Mouse (Mus musculus): ENCODE measurements around the gene Olfr718-ps1.

Olfr718-ps1 gene

DNA sequence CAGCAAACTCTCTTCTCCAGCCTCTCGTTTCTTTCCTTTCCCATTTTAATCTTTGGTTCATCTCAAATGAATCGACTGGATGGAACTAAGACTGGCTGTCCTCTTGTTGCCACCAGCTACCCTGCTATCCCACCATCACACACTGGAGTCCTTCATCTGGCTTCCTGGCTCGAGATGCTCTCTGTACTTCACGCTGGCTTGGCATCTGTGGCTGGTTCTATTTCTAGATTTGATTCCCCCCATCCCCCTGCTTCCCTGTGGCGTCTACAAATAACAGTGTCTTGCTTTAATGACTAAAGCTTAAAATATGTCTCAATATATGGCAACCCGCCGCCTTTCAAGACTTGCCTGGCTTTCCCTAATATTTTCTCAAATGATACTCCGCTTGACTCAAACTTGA lies 19.5 kb downstream of the Olfr718-ps1 start:
- no peak for DNase-seq (ENCODE audit: low spot score)

DNA sequence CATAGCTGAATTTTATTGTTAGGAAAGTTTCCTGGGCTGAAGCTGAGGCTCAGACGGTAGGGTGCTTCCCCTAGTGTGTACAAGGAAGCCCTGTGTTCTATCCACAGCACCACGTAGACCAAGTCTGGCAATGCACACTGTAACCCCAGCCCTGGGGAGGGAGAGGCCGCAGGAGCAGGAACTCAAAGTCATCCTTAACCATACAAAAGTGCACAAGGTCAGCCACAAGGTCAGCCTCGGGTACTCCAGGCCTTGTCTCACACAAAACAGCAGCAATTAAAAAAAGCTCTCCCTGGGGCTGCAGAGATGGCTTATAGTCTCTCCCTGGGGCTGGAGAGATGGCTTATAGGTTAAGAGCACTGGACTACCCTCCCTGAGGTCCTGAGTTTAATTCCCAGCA lies 20.5 kb downstream of the Olfr718-ps1 start:
- DNase-seq (ENCODE audit: low spot score): no peak

DNA sequence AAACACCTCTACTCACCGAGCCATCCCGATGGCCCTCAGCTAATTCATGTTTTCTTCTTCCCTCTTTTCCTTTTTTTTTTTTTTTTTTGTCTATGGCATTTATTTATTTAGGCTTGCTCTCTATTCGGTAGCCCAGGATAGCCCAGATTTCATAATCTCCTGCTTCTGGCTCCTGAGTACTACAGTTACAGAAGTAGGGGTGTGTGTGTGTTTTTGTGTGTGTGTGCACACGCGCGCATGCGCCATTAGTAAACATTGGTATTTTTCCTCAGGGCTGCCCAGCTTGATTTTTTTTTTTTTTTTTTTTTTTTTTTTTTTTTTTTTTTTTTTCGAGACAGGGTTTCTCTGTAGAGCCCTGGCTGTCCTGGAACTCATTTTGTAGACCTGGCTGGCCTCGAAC lies 21.3 kb downstream of the Olfr718-ps1 start:
- DNase-seq (ENCODE audit: low spot score): no peak

DNA sequence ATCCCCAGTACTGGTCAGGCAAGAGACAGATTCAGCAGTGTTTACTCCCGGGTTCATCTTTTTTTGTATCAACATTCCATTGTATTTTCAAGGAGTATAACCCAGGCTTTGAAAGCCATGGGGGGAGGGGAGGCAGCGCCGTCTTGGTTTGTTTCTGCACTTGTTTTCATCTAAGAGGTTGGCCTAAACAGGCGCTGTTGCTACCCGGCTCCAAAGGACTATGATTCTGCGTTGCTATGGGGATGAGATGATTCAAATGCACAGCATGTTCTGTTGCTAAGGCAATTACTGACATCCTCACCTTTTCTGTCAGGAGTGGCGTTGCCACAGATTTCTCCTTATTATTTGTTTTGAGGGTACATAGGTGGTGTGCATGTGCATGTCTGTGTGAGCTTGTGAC lies 21.8 kb downstream of the Olfr718-ps1 start:
- DNase-seq (ENCODE audit: low spot score): no peak

DNA sequence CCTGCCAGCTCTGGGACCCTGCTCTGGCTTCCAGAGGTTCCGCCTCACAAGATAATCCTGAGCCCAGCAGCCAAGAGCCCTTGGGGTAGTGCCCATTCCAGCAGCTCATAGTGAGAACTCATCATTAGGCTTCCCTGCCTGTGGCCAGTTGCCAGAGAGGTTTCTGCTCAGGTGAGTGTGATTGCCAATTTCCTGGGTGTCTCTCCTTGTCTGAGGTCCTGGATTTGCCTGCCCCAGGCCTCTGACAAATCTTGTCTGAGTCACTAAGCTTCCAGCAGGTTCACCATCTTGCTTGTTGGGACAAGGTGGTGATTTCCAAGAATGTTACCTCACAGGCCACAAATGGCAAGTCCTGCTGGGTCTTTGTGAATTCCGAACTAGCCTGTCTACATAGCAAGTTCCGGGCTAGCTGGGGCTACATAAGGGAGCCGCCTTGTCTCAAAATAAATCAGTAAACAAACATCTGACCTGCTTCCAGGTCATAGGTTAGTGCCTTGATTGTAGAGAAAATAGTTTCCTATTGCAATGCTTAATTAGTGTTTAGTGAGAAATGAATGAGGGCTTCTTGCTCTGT lies 22.5 kb downstream of the Olfr718-ps1 start:
- DNase-seq (ENCODE audit: low spot score): no peak

DNA sequence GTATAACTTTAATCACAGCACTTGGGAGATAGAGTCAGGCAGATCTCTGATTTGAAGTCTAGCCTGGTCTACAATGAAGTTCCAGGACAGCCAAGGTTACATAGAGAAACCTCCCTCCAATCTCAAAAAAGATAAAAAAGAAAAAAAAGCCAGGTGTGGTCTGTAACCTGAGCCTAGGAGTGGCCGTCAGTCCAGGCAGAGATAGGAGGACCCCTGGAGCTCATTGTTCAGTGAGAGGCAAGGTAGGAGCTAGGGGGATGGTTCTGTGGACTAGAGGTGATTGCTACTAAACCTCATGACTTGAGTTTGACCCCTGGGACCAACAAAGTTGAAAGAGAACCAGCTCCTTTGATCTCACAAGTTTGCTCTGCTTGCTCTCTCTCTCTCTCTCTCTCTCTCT lies 24.7 kb downstream of the Olfr718-ps1 start:
- DNase-seq (ENCODE audit: low spot score): no peak

DNA sequence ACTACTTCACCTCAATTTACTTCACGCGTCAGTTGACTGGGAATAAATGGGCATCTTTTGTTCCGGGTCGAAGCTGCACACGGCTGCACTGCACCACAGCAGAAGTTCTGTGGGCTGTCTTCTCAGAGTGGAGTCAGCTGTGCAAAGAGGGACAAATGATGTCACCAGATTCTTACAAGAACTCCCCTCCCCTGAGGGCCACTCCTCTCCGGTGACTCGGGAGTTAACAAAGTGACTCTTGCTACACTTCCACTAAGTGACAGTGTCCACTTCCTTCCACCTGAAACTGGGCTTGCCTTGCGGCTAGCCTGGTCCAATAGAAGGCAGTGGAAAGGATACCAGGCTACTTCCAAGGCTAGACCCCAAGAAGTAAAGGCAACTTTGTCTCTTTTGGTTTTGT lies 25.3 kb downstream of the Olfr718-ps1 start:
- no peak for DNase-seq (ENCODE audit: low spot score)

DNA sequence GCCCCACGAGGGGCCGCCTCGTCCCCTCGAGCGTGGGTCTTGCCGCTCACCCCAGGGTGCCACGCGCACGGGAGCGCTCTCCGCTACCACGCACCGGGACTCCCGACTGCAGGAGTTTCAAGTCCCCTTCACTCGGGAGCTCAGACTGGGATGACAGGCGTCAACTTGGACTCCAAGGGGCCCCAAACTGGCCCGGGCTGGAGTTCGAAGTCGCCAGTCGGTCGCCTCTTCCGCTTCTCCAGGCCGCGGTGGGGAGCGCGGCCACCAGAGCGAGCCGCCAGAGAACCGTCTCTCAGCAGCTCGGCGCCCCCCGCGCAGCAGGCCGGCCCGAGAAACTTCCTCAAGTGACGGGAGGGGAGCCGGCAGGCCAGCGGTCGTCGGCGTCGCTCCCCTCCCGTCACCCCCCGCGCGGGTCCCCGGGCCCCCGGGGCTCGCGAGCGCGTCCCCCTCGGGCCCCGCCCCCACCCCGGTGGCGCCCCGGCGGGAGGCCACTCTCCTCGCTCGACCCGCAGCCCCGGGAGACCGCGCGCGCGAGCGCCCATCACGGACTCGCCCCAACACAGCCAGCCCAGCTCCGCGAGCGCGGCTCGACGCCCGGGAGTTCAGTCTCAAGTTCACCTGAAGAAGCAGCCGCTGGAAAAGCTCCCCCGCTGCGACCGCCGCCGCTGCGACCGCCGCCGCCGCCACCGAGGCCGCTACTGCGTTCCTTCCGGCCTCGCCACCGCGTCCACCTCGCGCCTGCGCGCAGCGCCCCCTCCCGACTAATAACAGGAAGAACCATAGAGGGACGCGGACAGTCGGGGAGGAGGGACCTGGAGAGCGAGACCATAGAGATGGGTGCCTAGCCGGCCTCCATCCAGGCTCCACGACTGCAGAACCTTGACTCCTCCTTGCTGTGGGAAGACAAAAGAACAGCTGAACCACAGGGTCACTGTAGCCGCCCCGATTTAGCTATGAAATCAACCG lies 34.8 kb downstream of the Olfr718-ps1 start, which contains the start of gene Rnf216:
Gene Rnf216, minus strand, starts transcription at position 714 of the 966 bp plus-strand sequence.
- DNase-seq (ENCODE audit: low spot score): peak; percentile 98

DNA sequence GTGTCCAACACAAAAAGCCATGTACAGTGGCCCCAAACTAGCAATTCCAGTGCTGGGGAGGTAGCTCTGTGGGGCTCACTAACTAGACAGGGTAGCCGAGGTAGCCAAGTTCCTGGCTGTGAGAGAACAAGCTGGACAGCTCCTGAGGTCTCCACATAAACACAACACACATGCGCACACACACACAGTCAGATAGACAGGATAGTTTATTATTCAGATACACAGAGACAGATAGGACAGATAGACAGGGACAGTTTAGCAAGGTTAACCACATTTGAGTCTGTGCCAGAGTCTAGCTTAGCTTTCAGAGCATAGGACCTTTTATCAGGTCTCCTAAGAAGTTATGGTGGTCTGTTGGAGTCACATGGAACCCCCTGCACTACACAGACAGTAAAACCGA lies 40.5 kb downstream of the Olfr718-ps1 start:
- DNase-seq (ENCODE audit: low spot score): no peak

DNA sequence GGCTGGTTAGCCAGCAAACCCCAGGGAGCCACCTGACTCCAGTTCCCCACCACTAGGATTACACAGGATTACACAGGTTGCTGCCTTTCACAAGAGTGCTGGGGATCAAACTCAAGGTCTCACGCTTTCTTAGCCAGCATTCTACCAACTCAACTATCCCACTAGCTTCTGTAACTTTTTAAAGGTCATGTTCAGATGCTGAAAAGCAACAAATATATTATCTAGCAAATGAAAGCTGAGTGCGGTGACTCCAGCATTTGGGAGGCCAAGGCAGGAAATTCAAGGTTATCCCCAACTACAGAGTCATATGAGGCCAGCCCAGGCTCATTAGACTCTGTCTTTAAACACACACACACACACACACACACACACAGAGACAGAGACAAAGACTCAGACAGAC lies 44.1 kb downstream of the Olfr718-ps1 start:
- no peak for DNase-seq (ENCODE audit: low spot score)

DNA sequence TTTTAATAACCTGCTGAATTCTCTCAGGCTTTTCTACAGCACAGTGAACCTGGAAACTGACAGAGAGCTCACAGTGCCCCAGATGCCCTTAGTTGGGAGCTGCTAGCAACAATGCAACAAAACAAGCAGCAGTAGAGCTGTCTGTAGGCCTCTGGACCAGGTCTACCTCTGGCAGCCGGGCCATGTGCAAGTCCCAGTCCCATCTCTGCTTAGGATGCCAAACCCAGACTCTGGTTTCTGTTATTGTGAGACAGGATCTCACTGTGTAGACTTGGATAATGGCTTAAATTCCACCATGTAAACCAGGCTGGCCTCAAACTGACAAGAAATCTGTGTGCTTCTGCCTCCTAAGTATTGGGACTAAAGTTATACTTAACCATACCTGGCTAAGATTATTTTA lies 45.8 kb downstream of the Olfr718-ps1 start:
- DNase-seq (ENCODE audit: low spot score): no peak

DNA sequence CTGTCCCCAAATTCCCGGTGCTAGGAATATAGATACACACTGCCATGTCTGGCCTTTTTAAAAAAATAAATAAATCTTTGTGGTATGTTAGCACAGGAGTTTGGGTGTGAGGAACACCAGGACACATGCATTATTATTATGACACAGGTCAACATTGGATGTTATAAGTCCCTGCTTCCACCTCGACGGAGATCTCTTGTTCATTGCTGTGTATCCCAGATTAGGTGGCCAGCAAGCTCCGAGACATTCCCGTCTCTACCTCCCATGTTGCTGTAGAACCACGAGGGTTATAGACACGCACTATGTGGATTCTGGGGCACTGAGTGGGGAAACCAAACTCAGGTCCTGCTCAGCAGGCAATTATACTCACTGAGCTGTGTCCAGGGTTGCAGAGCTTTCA lies 52.1 kb downstream of the Olfr718-ps1 start:
- no peak for DNase-seq (ENCODE audit: low spot score)

DNA sequence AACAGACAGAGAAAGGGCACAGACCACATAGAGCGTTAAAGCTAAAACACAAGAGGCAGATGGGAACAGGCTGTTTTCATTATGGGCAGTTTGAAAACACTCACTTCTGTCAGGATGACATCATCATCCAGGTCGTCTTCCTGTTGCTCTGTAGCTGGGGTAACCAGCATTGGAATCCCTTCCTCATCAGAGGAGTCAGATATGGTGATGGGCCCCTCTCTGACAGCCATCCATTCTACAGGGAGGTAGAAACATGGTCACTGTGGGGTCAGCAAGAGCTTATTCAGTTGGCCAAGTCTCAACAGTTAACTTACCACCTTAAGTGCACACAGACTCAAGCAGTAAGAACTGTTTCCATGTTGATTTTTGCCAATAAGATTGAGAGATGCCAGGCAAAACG lies 54.5 kb downstream of the Olfr718-ps1 start:
- no peak for DNase-seq (ENCODE audit: low spot score)

DNA sequence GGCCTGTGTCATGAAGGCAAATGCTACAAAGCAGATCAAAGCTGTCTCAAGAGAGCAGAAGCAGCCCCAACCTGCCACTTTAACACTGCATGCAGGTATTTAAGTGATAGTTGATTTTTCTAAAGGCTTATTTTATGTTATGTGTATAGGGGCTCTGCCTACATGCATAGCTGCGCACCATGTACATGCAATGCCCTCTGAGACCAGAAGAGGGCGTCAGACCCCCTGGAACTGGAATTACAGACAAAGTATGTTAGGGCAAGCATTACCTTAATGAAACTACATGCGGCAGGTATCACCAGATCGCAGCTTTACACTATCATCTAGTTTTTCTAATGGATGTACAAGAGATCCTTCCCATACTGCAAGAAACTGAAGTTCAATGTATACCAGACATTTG lies 62.5 kb downstream of the Olfr718-ps1 start:
- peak; percentile 45 for DNase-seq (ENCODE audit: low spot score)
